ENCODE assay signal across 31 mouse cellular contexts in the genomic region with DNA sequence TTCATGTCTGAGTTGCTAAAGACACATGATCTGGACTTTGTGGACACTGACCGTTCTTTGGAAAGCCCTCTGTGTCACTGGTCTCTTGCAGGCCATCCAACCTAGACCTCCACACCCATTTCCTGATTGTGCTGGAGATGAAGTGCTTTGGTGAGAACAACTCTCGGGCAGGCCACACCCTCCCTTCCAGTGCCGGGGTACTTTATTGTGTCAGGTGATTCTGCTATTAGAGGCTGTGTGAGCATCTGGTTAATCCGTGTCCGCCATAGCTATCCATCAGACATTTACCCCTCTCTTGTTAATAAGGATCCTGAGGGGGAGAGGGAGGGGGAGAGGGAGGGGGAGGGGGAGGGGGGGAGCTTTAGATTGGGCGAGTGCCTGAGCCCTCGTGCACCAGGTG. TPM values are rescaled to one million over a fixed set of nuclear protein-coding genes. Genes with fewer than 3 reads are reported as not detected.
A peak's percentile ranks its signal among the peaks of the same experiment; 100 is the strongest.
DNase-seq lines count a peak whose midpoint lies in the region; ATAC-seq and TF ChIP-seq lines count a peak whose summit lies in the region.
"Had no signal": no experiment of that assay in that cellular context is flagged by ENCODE, and none has a peak within 500 bp of the region (broad histone marks: within the 10 kb centered on the region; RNA-seq: fewer than 3 reads in every experiment).

No protein-coding gene starts in this region.

- WGBS in embryonic facial prominence, embryonic 14.5 days = 52% methylated on average over 7 of the region's 7 CpGs
- 62% methylated on average over 7 of the region's 7 CpGs for WGBS in embryonic facial prominence, embryonic 10.5 days
- WGBS in midbrain, embryonic 12.5 days = 57% methylated on average over 7 of the region's 7 CpGs
- WGBS in midbrain, embryonic 16.5 days = 51% methylated on average over 7 of the region's 7 CpGs
- WGBS in stomach, embryonic 16.5 days = 43% methylated on average over 7 of the region's 7 CpGs
- WGBS in stomach, postnatal 0 days = 50% methylated on average over 7 of the region's 7 CpGs
- 68% methylated on average over 7 of the region's 7 CpGs for WGBS in heart, embryonic 11.5 days (ENCODE audit: insufficient replicate concordance)

- H3K4me1 ChIP-seq in embryonic facial prominence, embryonic 14.5 days (ENCODE audit: control insufficient read depth, insufficient read depth, low read length) = no peaks in the 10 kb centered on the region
- H3K4me1 ChIP-seq in embryonic facial prominence, embryonic 10.5 days = peaks cover 7% of the 10 kb centered on the region; the same call in 1 of the 2 replicates
- 0 out of 2 replicates have a peak, but pooled peaks cover 3% of the 10 kb centered on the region for H3K4me1 ChIP-seq in midbrain, embryonic 12.5 days
- no peaks in the 10 kb centered on the region for H3K4me1 ChIP-seq in midbrain, embryonic 16.5 days (ENCODE audit: control insufficient read depth, insufficient read depth, low read length)
- no peaks in the 10 kb centered on the region for H3K4me1 ChIP-seq in stomach, embryonic 16.5 days (ENCODE audit: control insufficient read depth, insufficient read depth, low read length)
- H3K4me1 ChIP-seq in stomach, postnatal 0 days (replicated peaks; ENCODE audit: control insufficient read depth, insufficient read depth) = no peaks in the 10 kb centered on the region
- no peaks in the 10 kb centered on the region for H3K4me1 ChIP-seq in heart, embryonic 11.5 days (ENCODE audit: control insufficient read depth, insufficient read depth, low read length)
- H3K4me1 ChIP-seq: embryonic facial prominence, embryonic 13.5 days; heart, embryonic 12.5 days; limb, embryonic 15.5 days; liver, embryonic 13.5 days had no signal

- TF ChIP-seq EP300 in stomach, postnatal 0 days (optimal IDR thresholded peaks at IDR 0.05) = no peak

- ATAC-seq in embryonic facial prominence, embryonic 14.5 days (ENCODE audit: low read depth) = peak; percentile 53; the same call in 1 of the 2 replicates
- peak; percentile 30; the same call in 1 of the 2 replicates for ATAC-seq in midbrain, embryonic 12.5 days (ENCODE audit: low FRiP score, low read depth)
- ATAC-seq in midbrain, embryonic 16.5 days = no peak
- ATAC-seq in stomach, embryonic 16.5 days (ENCODE audit: insufficient read depth, low FRiP score) = 0 out of 2 replicates have a peak, but pooled peaks have one; percentile 29
- no peak for ATAC-seq in stomach, postnatal 0 days (ENCODE audit: low FRiP score, low TSS enrichment)
- ATAC-seq in heart, embryonic 11.5 days (replicated peaks; ENCODE audit: insufficient number of reproducible peaks, low FRiP score, low TSS enrichment) = no peak
- ATAC-seq: inflammation-experienced regulatory T-cells, adult 6 months had no signal

- H3K27me3 ChIP-seq in embryonic facial prominence, embryonic 14.5 days (replicated peaks; ENCODE audit: control insufficient read depth, insufficient read depth, low read length) = no peaks in the 10 kb centered on the region
- no peaks in the 10 kb centered on the region for H3K27me3 ChIP-seq in embryonic facial prominence, embryonic 10.5 days (replicated peaks; ENCODE audit: low read depth, poor library complexity, severe bottlenecking)
- H3K27me3 ChIP-seq in midbrain, embryonic 12.5 days = no peaks in the 10 kb centered on the region
- no peaks in the 10 kb centered on the region for H3K27me3 ChIP-seq in midbrain, embryonic 16.5 days (ENCODE audit: control insufficient read depth, insufficient read depth, low read depth, low read length)
- no peaks in the 10 kb centered on the region for H3K27me3 ChIP-seq in stomach, embryonic 16.5 days (ENCODE audit: control insufficient read depth, insufficient read depth, low read length)
- no peaks in the 10 kb centered on the region for H3K27me3 ChIP-seq in stomach, postnatal 0 days (ENCODE audit: control insufficient read depth, insufficient read depth, low read length)
- no peaks in the 10 kb centered on the region for H3K27me3 ChIP-seq in heart, embryonic 11.5 days (ENCODE audit: control insufficient read depth, insufficient read depth, low read length)
- H3K27me3 ChIP-seq: embryonic facial prominence, embryonic 13.5 days; heart, embryonic 12.5 days; limb, embryonic 15.5 days; liver, embryonic 13.5 days had no signal

- no peak overlapping the region for H3K4me2 ChIP-seq in embryonic facial prominence, embryonic 14.5 days (ENCODE audit: low read depth, low read length)
- H3K4me2 ChIP-seq in midbrain, embryonic 12.5 days (replicated peaks) = no peak overlapping the region
- no peak overlapping the region for H3K4me2 ChIP-seq in midbrain, embryonic 16.5 days (ENCODE audit: low read length)
- H3K4me2 ChIP-seq in stomach, embryonic 16.5 days (ENCODE audit: low read depth, low read length) = no peak overlapping the region
- no peak overlapping the region for H3K4me2 ChIP-seq in stomach, postnatal 0 days (replicated peaks; ENCODE audit: low read depth)
- no peak overlapping the region for H3K4me2 ChIP-seq in heart, embryonic 11.5 days
- H3K4me2 ChIP-seq: embryonic facial prominence, embryonic 13.5 days; heart, embryonic 12.5 days; hindbrain, embryonic 14.5 days; limb, embryonic 15.5 days; liver, embryonic 13.5 days had no signal

- no peak for DNase-seq in embryonic facial prominence, embryonic 14.5 days (ENCODE audit: low spot score)
- DNase-seq in embryonic facial prominence, embryonic 10.5 days (ENCODE audit: low spot score) = no peak
- DNase-seq in stomach, postnatal 0 days (ENCODE audit: low spot score) = no peak
- no peak for DNase-seq in layer of hippocampus, adult 9-10 months (ENCODE audit: low spot score)
- DNase-seq: adrenal gland, adult 8-10 months; cerebellum, adult 11 months; cerebellum, adult 9-10 months; embryo, embryonic 11 days; gastrocnemius, postnatal 25 days; heart, adult 11 months; heart, postnatal 4 days; kidney, adult 9 months; kidney, postnatal 10 days; layer of hippocampus, adult 9-11 months; liver, embryonic 13.5 days; lung, adult 18-20 months; lung, postnatal 14 days had no signal

- no peak overlapping the region for H3K27ac ChIP-seq in embryonic facial prominence, embryonic 14.5 days (replicated peaks; ENCODE audit: low read depth, low read length)
- H3K27ac ChIP-seq in embryonic facial prominence, embryonic 10.5 days (replicated peaks) = no peak overlapping the region
- H3K27ac ChIP-seq in midbrain, embryonic 12.5 days (replicated peaks) = no peak overlapping the region
- H3K27ac ChIP-seq in midbrain, embryonic 16.5 days (ENCODE audit: low read length) = no peak overlapping the region
- H3K27ac ChIP-seq in stomach, embryonic 16.5 days (ENCODE audit: low read length) = no peak overlapping the region
- no peak overlapping the region for H3K27ac ChIP-seq in stomach, postnatal 0 days (replicated peaks)
- H3K27ac ChIP-seq in heart, embryonic 11.5 days (ENCODE audit: low read depth, low read length) = no peak overlapping the region
- H3K27ac ChIP-seq: embryonic facial prominence, embryonic 13.5 days; hindbrain, embryonic 14.5 days; limb, embryonic 10.5 days; limb, embryonic 15.5 days; liver, embryonic 13.5 days had no signal

- no peaks in the 10 kb centered on the region for H3K36me3 ChIP-seq in embryonic facial prominence, embryonic 14.5 days (ENCODE audit: control insufficient read depth, insufficient read depth, low read length)
- H3K36me3 ChIP-seq in embryonic facial prominence, embryonic 10.5 days (replicated peaks) = no peaks in the 10 kb centered on the region
- H3K36me3 ChIP-seq in midbrain, embryonic 12.5 days = no peaks in the 10 kb centered on the region
- no peaks in the 10 kb centered on the region for H3K36me3 ChIP-seq in midbrain, embryonic 16.5 days (ENCODE audit: control insufficient read depth, insufficient read depth, low read length)
- H3K36me3 ChIP-seq in stomach, embryonic 16.5 days (ENCODE audit: control insufficient read depth, insufficient read depth, low read length) = no peaks in the 10 kb centered on the region
- no peaks in the 10 kb centered on the region for H3K36me3 ChIP-seq in stomach, postnatal 0 days (ENCODE audit: control insufficient read depth, insufficient read depth, low read length)
- H3K36me3 ChIP-seq in heart, embryonic 11.5 days (ENCODE audit: control insufficient read depth, insufficient read depth, low read length) = no peaks in the 10 kb centered on the region
- H3K36me3 ChIP-seq: embryonic facial prominence, embryonic 13.5 days; heart, embryonic 12.5 days; limb, embryonic 10.5 days; limb, embryonic 15.5 days; liver, embryonic 13.5 days had no signal

- no peak overlapping the region for H3K9ac ChIP-seq in embryonic facial prominence, embryonic 14.5 days (ENCODE audit: low read depth, low read length)
- no peak overlapping the region for H3K9ac ChIP-seq in midbrain, embryonic 12.5 days (replicated peaks)
- H3K9ac ChIP-seq in midbrain, embryonic 16.5 days (ENCODE audit: low read depth, low read length) = no peak overlapping the region
- H3K9ac ChIP-seq in stomach, embryonic 16.5 days (ENCODE audit: low read length) = no peak overlapping the region
- no peak overlapping the region for H3K9ac ChIP-seq in stomach, postnatal 0 days (ENCODE audit: low read length)
- no peak overlapping the region for H3K9ac ChIP-seq in heart, embryonic 11.5 days (ENCODE audit: low read depth, low read length)
- H3K9ac ChIP-seq: embryonic facial prominence, embryonic 13.5 days; heart, embryonic 12.5 days; hindbrain, embryonic 14.5 days; limb, embryonic 15.5 days; liver, embryonic 13.5 days had no signal

- H3K4me3 ChIP-seq in embryonic facial prominence, embryonic 14.5 days (ENCODE audit: low read depth, low read length) = no peak overlapping the region
- no peak overlapping the region for H3K4me3 ChIP-seq in embryonic facial prominence, embryonic 10.5 days
- no peak overlapping the region for H3K4me3 ChIP-seq in midbrain, embryonic 12.5 days
- no peak overlapping the region for H3K4me3 ChIP-seq in midbrain, embryonic 16.5 days (ENCODE audit: low read depth, low read length)
- H3K4me3 ChIP-seq in stomach, embryonic 16.5 days (replicated peaks; ENCODE audit: low read length) = no peak overlapping the region
- no peak overlapping the region for H3K4me3 ChIP-seq in stomach, postnatal 0 days (ENCODE audit: low read depth, low read length)
- no peak overlapping the region for H3K4me3 ChIP-seq in heart, embryonic 11.5 days (ENCODE audit: low read depth, low read length)
- H3K4me3 ChIP-seq: embryonic facial prominence, embryonic 13.5 days; erythroblast, embryonic 14.5 days; heart, embryonic 12.5 days; limb, embryonic 10.5 days; limb, embryonic 15.5 days; liver, embryonic 13.5 days had no signal

- H3K9me3 ChIP-seq in embryonic facial prominence, embryonic 14.5 days (ENCODE audit: control insufficient read depth, low read length) = no peaks in the 10 kb centered on the region
- H3K9me3 ChIP-seq in embryonic facial prominence, embryonic 10.5 days = no peaks in the 10 kb centered on the region
- no peaks in the 10 kb centered on the region for H3K9me3 ChIP-seq in midbrain, embryonic 12.5 days
- no peaks in the 10 kb centered on the region for H3K9me3 ChIP-seq in midbrain, embryonic 16.5 days (replicated peaks; ENCODE audit: control insufficient read depth, low read length, poor library complexity, severe bottlenecking)
- H3K9me3 ChIP-seq in stomach, embryonic 16.5 days (replicated peaks; ENCODE audit: control insufficient read depth, low read length) = no peaks in the 10 kb centered on the region; the same call in 1 of the 2 replicates
- no peaks in the 10 kb centered on the region for H3K9me3 ChIP-seq in stomach, postnatal 0 days (ENCODE audit: control insufficient read depth, low read length)
- no peaks in the 10 kb centered on the region for H3K9me3 ChIP-seq in heart, embryonic 11.5 days (replicated peaks; ENCODE audit: control insufficient read depth, low read length)
- H3K9me3 ChIP-seq: embryonic facial prominence, embryonic 13.5 days; heart, embryonic 12.5 days; limb, embryonic 10.5 days; limb, embryonic 15.5 days; liver, embryonic 13.5 days had no signal

- TF ChIP-seq CTCF in stomach, postnatal 0 days (IDR thresholded peaks at IDR 0.05; ENCODE audit: low read depth) = no peak

RNA-seq across cellular contexts. Expression of gene Unc5cl, which starts 38.9 kb away (rescaled TPM):
- 0.08 and 0.13 TPM in 2 replicates for polyA plus RNA-seq in embryonic facial prominence, embryonic 14.5 days (2014; fragmentation: Nextera tagmentation; extraction: Ambion mirVana)
- polyA plus RNA-seq in embryonic facial prominence, embryonic 10.5 days (2016; fragmentation: Nextera tagmentation; extraction: Ambion mirVana) = 0.20 and 0.51 TPM in 2 replicates
- polyA plus RNA-seq in midbrain, embryonic 12.5 days (2016; fragmentation: Nextera tagmentation; extraction: Ambion mirVana) = 0.08 and 0.22 TPM in 2 replicates
- 0.21 TPM in 1 of 2 replicates, not detected in the other for polyA plus RNA-seq in midbrain, embryonic 16.5 days (2015; fragmentation: Nextera tagmentation; extraction: Ambion mirVana)
- 13.7 and 13.8 TPM in 2 replicates for polyA plus RNA-seq in stomach, embryonic 16.5 days (2015; fragmentation: Nextera tagmentation; extraction: Ambion mirVana)
- 3.3 and 3.5 TPM in 2 replicates for polyA plus RNA-seq in stomach, postnatal 0 days (2015; fragmentation: Nextera tagmentation; extraction: Ambion mirVana)
- 0.17 and 0.23 TPM in 2 replicates for polyA plus RNA-seq in heart, embryonic 11.5 days (2014; fragmentation: Nextera tagmentation; extraction: Ambion mirVana)
- polyA plus RNA-seq: C2C12; heart, postnatal 0 days had no signal

RNA-seq across cellular contexts. Expression of gene Tspo2, which starts 42.3 kb away (rescaled TPM):
- 2.6 and 2.9 TPM in 2 replicates for polyA plus RNA-seq in embryonic facial prominence, embryonic 14.5 days (2014; fragmentation: Nextera tagmentation; extraction: Ambion mirVana)
- polyA plus RNA-seq in embryonic facial prominence, embryonic 10.5 days (2016; fragmentation: Nextera tagmentation; extraction: Ambion mirVana) = 0.24 and 0.45 TPM in 2 replicates
- 1.8 TPM in 2 replicates for polyA plus RNA-seq in midbrain, embryonic 12.5 days (2016; fragmentation: Nextera tagmentation; extraction: Ambion mirVana)
- polyA plus RNA-seq in midbrain, embryonic 16.5 days (2015; fragmentation: Nextera tagmentation; extraction: Ambion mirVana) = 1.8 and 1.9 TPM in 2 replicates
- polyA plus RNA-seq in stomach, embryonic 16.5 days (2015; fragmentation: Nextera tagmentation; extraction: Ambion mirVana) = 8.1 and 8.5 TPM in 2 replicates
- polyA plus RNA-seq in stomach, postnatal 0 days (2015; fragmentation: Nextera tagmentation; extraction: Ambion mirVana) = 0.41 and 0.51 TPM in 2 replicates
- 2.1 TPM in 2 replicates for polyA plus RNA-seq in heart, embryonic 11.5 days (2014; fragmentation: Nextera tagmentation; extraction: Ambion mirVana)
- polyA plus RNA-seq: C2C12; frontal cortex, adult 2 months; inflammation-experienced regulatory T-cells, adult 6 months; limb, embryonic 10.5 days had no signal

Comparison
In these comparisons a context has a peak if more than half of its experiments do, and no peak if none do; other contexts are left out.
1. ATAC-seq: peak in embryonic facial prominence, embryonic 14.5 days (single experiment), midbrain, embryonic 12.5 days (single experiment) and stomach, embryonic 16.5 days (single experiment); none in midbrain, embryonic 16.5 days (single experiment), stomach, postnatal 0 days (single experiment) and heart, embryonic 11.5 days (single experiment).